Mouse (Mus musculus) splenic B cell, adult 2 months (primary cell): ENCODE measurements around the gene Vcam1.

Experiments used
- DNase-seq: peaks from one replicate; pipeline ENCODE4 v3.0.0-alpha.2; 2011; ENCODE audit warnings: low read depth, low spot score
- H3K27me3 ChIP-seq: 2 replicates; pipeline ENCODE4 v1.6.1; 2012; ENCODE audit warnings: mild to moderate bottlenecking, low read length, moderate library complexity, mixed read lengths; ENCODE audit not compliant: control insufficient read depth, poor library complexity, insufficient read depth, severe bottlenecking
- H3K36me3 ChIP-seq: 2 replicates; pipeline ENCODE4 v1.6.1; 2012; ENCODE audit warnings: mild to moderate bottlenecking, low read length, moderate library complexity, mixed read lengths; ENCODE audit not compliant: control insufficient read depth, poor library complexity, insufficient read depth, severe bottlenecking

Gene Vcam1

DNA sequence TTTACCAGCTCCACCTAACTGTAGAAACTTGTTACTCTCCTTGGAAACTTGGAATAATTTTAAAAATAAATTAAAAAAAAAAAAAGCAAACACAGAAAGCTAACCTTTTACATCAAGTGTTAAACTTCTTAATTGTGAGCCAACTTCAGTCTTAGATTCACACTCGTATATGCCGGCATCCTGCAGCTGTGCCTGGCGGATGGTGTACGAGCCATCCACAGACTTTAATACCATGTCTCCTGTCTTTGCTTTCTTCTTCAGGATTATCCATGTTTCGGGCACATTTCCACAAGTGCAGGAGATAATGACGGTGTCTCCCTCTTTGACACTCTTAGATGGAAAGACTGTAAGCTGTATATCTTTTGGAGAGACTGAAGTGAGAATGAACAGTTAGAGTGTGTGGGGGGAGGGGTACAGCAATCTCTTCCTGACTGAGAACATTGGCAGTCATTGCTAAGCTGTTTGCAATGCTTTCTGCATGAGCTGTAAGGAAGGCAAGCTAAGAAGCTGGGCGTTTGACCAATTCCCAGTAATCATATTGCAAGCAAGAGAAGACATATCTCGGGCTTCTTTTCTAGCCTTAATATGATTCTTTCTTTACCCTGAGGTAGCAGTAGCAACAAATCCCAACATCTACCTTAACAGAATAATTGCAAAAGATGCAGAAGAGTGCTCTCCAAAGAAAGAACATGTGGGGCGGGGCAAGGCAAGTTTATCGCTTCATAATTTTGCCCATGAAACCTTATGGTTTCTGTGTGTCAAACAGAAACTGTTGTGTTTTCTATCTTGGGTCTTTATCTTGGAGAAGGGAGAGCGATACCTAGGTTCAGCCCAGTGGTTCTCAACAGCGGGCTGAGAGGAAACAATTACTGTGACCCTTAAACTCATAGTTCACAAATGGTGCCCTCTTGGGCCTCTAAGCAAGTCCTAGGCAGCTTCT lies 15.0 kb downstream of the Vcam1 start:
- DNase-seq, result no peak
- no peaks in the 10 kb centered on the region for H3K27me3 ChIP-seq
- no peaks in the 10 kb centered on the region for H3K36me3 ChIP-seq

DNA sequence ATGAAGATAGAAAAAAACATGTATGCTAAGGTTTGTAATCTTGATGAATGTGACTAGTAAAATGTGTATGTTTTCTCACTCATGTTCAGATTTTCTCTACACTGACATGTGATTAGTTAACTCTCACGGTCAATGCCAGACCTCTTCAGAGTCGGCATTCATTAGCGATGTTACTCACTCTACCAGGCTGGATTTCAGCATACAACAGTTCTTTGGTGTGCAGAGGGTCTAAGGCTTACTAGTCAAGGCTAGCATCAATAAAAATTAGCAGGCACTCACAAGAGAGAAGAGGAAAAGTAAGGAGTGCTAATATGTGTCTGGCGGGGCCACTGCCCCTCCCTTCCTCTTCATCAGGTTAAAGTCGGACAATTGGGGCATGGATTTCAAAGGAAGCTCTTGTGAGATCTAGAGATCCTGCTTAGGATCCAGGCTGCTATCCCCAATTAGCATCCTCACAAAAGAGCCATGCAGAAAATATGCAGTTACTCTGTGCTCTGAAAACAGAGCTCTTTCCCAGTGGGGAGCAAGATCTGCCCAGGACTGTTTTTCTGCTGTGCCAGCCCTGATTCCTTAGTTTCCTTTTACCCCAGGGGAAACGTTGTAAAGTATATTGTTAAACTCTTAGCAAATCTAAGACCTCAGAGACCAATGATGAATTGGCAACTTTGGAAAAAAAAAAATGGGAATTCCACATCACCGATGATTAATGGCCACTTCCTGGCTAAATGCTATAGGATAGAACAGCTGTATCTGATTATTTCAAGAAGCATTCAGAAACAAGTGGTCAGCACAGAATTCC lies 15.8 kb downstream of the Vcam1 start:
- Histone ChIP-seq H3K27me3 (no peaks in the 10 kb centered on the region), H3K36me3 (no peaks in the 10 kb centered on the region)
- no peak for DNase-seq

DNA sequence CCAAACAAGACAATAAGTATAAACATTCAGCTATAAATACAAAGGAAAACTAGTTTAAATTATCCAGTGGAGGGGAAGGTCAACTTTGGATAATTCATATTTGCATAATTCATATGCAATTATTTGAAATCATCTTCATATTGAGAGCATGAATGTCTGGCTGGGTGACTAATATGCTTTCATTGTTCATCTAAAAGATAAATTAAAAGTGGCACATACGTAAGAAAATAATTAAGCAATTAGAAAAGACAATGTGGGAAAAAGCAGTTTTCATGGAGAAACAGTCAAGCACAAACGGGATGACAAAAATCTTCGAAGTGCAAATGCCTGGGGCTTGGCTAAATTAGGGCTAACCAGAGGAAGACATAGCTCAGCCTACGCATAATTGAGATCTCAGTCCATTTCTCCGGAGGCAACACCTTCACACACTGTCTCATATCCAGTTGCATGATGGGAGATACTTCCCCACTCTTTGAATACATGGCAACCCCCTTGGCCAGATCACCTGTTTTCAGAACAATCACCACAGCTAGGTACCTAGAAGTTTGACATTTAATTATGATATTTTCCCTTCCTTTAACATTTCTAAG lies 16.6 kb downstream of the Vcam1 start:
- no peak for DNase-seq
- Histone ChIP-seq H3K27me3 (no peaks in the 10 kb centered on the region), H3K36me3 (no peaks in the 10 kb centered on the region)

DNA sequence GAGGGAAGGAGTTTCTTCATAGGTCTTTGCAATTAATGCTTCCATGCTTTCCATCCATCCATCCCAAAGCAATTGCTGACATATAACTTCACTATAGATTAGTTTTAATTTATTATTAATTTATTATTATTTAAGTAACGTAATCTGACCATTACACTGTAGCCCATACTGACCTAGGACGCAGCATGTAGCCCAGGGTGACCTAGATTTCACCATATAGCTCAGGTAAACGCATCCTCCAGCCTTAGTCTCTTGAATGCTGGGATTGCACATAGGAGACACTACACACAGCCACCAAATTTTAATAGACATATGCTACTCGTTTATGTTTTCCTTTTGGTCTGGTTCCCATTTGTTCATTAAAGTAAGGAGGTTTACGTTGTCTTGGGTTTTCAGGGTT lies 23.8 kb downstream of the Vcam1 start:
- Histone ChIP-seq H3K36me3 (no peaks in the 10 kb centered on the region), H3K27me3 (no peaks in the 10 kb centered on the region)
- DNase-seq, result no peak

DNA sequence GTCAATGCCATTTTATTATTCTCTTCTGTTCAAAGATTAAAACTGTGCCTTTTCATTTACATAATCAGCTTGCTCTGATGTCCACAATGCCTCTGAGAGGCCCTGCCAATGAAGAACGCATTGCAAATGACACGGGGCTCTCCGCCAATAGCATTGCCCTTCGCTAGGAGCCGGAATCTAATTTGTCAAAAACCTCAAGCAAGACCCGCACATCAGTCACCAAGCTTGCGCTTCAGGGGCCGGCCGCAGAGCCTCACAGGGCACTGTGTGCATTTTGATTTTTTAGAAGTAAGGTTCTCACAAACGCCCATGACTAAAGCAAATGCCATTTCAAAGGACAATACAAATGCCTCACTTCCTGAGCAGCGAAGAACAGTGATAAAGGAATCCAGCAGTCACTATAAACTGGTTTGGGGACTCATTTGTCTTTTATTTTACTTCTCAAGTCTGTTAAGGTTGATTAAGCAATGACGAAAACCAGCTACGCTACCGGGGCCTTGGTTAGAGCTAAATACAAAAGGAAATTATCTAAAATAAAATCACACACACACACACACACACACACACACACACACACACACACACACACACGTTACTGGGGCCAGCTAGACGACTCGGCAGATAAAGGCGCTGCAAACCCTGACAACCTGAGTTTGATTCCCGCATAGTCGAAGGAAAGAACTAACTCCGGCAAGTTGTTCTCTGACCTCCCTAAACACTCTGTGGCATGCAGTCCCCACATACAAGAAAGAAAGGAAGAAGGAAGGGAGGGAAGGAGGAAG lies 24.4 kb downstream of the Vcam1 start:
- Histone ChIP-seq H3K27me3 (no peaks in the 10 kb centered on the region), H3K36me3 (no peaks in the 10 kb centered on the region)
- DNase-seq, result no peak

DNA sequence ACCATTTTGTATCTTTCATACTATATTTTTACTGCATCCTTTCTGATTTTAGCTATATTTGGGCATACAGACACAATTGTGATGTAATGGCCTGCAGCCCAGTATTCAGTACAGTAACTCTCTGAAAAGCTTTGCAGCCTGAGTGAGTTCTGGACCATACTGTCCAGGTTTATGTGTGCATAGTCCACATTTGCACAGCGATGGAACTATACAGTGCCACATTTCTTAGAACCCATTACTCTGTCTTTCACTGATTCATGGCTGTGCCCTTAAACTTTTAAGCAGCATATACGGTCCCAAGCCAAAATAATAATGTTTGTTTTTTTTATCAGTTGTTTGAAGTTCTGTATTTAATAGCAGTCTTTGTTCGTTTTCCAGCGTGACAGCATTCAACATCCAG lies 25.2 kb downstream of the Vcam1 start:
- DNase-seq, result no peak
- no peaks in the 10 kb centered on the region for H3K36me3 ChIP-seq
- no peaks in the 10 kb centered on the region for H3K27me3 ChIP-seq

DNA sequence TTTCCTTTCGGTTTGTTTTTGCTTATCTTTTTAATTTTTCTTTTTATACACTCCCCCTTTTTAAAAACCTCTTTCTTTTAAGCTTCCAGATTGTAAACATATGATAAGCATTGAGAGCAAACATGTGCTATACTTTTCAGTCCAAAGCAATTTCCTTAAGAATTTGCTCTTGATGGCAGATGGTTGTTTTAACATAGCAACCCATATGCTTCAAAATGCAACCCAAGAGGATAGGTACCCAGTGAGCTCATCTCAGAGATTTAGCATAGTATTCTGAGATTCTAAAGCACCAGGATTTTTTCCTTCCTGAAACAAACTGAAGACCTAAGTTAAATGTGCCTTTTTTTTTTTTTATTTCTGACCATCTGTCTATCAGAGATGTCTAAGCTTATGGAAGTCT lies 28.6 kb downstream of the Vcam1 start:
- H3K27me3 ChIP-seq, result no peaks in the 10 kb centered on the region
- H3K36me3 ChIP-seq, result no peaks in the 10 kb centered on the region
- DNase-seq, result no peak

DNA sequence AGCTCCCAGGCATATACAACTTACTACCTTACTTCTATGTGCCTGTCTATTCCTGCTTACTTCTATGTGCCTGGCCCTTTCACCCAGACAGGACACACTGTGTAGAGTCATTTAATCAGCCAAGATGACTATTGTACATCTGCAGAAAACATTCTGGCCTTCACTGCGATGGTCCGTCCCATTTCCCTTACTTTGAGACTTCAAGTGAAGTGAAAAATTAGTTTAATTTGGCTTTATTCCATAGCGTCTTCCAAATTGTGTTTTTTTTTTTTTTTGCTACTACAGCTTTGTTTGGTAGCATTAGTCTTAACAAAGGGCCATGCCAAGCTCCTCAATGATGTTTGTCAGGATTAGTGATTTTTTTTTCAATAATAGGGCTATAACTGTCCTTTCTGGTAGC lies 33.6 kb downstream of the Vcam1 start:
- no peaks in the 10 kb centered on the region for H3K27me3 ChIP-seq
- no peak for DNase-seq
- no peaks in the 10 kb centered on the region for H3K36me3 ChIP-seq

DNA sequence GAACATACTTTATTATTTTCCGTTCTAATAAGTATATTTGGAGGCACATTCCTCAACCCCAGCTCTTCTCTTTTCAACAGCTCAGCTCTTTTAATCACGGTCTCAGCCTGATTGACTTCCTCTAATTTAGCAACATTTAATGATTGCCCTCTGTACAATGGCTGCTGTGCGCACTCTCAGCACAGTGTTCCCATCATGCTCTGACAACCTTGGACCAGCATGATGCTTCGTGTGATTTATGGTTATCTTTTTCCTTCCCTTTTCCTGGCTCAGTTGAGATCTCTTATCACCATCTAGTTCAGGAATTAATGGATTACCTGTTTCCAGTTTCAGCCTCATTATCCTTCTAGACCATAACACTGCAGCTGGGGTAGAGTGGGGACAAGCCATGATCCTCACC lies 34.2 kb downstream of the Vcam1 start:
- Histone ChIP-seq H3K36me3 (no peaks in the 10 kb centered on the region), H3K27me3 (no peaks in the 10 kb centered on the region)
- no peak for DNase-seq

DNA sequence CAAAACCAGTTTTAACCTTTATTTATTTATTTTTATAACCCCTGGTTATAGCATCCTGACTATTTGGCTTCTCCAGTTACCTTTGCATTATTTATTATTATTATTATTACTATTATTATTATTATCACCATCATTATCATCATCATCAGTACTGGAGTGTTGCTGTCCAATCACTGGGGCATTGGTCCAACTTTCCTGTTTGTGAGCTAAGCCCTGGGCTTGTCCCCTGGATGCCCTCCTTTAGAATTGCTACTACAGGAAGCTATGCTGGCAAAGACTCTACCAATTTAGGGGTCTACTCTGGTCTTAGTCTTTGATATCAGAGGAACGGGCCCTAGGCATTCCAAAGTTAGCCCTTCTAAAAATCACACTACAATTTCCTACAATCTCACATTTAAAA lies 34.6 kb downstream of the Vcam1 start:
- no peak for DNase-seq
- H3K27me3 ChIP-seq, result no peaks in the 10 kb centered on the region
- H3K36me3 ChIP-seq, result no peaks in the 10 kb centered on the region

DNA sequence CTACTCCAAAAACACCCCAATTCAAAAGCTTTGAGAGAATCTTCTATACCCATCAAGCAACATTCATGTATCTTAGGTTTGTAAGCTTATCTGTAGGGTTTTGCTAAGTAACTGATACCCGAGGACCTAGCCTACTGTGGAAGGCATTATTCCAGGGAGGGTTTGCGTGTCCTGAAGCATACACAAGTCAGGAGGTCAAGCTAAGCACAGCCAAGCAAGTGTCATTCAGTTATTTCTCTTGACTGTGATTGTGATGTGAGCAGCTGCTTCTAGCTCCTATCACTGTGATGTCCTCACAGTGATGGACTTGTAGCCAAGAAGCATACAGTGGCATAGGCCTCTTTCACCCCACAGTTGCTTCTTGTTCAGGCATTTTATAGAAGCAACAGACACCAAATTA lies 35.2 kb downstream of the Vcam1 start:
- no peak for DNase-seq
- H3K27me3 ChIP-seq, result no peaks in the 10 kb centered on the region
- H3K36me3 ChIP-seq, result no peaks in the 10 kb centered on the region

DNA sequence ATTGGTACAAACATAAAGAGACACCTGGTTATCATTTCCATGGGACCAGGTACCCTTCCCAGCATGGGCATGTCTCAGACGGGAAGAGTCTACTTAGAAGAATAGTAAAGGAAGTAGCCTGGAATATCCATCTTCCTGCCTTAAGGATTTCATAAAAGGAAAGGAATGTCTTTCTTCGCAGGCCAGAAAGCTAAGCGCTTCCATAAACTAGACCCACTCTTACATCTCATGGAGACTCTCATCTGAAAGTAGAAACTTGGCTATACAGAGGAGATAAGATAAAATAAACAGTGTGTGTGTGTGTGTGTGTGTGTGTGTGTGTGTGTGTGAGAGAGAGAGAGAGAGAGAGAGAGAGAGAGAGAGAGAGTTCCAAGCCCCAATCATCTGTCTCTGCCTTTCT lies 36.9 kb downstream of the Vcam1 start:
- H3K36me3 ChIP-seq, result no peaks in the 10 kb centered on the region
- no peaks in the 10 kb centered on the region for H3K27me3 ChIP-seq
- DNase-seq, result no peak

DNA sequence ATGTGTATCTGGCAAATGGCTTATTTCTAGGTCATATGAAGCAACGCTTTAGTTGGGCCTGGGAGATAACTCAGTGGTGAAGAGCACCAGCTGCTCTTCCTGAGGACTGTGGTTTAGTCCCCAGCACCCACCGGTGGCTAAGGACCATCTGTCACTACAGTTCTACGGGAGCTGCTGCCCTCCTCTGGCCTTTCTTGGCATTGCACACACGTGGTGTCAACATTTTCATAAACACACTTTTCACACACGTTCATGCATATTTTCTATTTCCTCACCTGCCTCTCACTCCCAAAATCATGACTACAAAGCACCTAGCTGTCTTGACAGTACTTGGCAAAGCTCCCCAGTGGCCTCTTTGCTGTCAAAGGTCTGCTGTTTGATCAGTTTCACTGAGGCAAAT lies 37.8 kb downstream of the Vcam1 start:
- Histone ChIP-seq H3K27me3 (no peaks in the 10 kb centered on the region), H3K36me3 (no peaks in the 10 kb centered on the region)
- no peak for DNase-seq

DNA sequence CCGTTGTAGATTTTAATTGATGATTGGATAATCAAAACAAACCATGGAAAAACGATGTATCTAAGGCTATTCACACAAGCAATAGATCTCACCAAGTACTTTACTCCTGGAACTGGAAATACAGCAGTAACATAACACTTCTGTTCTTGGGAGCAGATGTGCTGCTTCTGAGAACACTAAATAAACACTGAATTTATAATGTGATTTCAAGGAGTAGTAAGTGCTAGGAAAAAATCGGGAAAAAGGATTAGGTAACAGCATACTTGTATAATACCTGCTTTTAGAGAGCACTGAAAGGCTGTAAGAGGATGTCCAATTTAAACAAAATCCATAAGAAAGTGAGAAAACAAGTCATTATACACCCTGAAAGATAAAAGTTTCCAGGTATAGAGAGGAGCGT lies 43.5 kb downstream of the Vcam1 start:
- H3K36me3 ChIP-seq, result no peaks in the 10 kb centered on the region
- no peaks in the 10 kb centered on the region for H3K27me3 ChIP-seq
- DNase-seq, result no peak
